20 mouse cellular contexts compared by ENCODE assay signal in the genomic region with DNA sequence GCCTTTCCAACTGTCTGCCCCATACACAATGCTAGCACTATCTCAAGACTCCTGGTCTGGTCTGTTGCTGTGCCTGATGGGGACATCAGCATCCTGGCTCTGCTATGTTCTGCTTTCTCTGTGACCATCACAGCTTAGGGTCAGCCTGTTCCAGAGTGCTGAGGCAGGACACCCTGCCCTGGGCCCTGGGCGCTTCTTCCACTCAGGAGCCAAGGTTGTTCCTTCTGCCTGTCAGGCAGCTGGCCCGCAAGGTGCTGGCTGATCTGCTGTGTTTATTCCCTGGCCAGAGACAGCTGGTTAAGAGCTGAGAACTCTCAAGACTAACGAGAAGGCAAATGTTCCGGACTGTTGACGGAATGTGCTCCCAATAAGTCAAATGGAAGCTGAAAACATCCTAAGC.
"Had no signal": no experiment of that assay in that cellular context is flagged by ENCODE, and none has a peak within 500 bp of the region (broad histone marks: within the 10 kb centered on the region; RNA-seq: fewer than 3 reads in every experiment).

No protein-coding gene starts in this region.

- ATAC-seq: liver, embryonic 12.5 days; midbrain, embryonic 15.5 days had no signal

- DNase-seq: kidney, adult 8-10 months; kidney, postnatal 14 days; layer of hippocampus, adult 9-11 months; liver; lung, adult 18-20 months; lung, postnatal 14 days; retina, postnatal 1 day; right cerebral cortex, postnatal 25 days; thymus, postnatal 25 days had no signal

- H3K27ac ChIP-seq: layer of hippocampus, adult 2 months; limb, embryonic 10.5 days; limb, embryonic 13.5 days; liver, embryonic 12.5 days; liver, embryonic 15.5 days; lung, embryonic 15.5 days; macrophage; midbrain, embryonic 12.5 days; midbrain, embryonic 15.5 days; neural tube, embryonic 12.5 days; neural tube, embryonic 15.5 days had no signal

- H3K27me3 ChIP-seq: limb, embryonic 13.5 days; liver, embryonic 12.5 days; liver, embryonic 15.5 days; lung, embryonic 15.5 days; midbrain, embryonic 12.5 days; midbrain, embryonic 15.5 days; neural tube, embryonic 12.5 days; neural tube, embryonic 15.5 days had no signal

- H3K9me3 ChIP-seq: limb, embryonic 10.5 days; limb, embryonic 13.5 days; liver, embryonic 12.5 days; liver, embryonic 15.5 days; lung, embryonic 15.5 days; midbrain, embryonic 12.5 days; midbrain, embryonic 15.5 days; neural tube, embryonic 12.5 days; neural tube, embryonic 15.5 days had no signal

- H3K4me3 ChIP-seq: layer of hippocampus, adult 2 months; limb, embryonic 10.5 days; limb, embryonic 13.5 days; liver, embryonic 12.5 days; liver, embryonic 15.5 days; lung, embryonic 15.5 days; midbrain, embryonic 12.5 days; midbrain, embryonic 15.5 days; neural tube, embryonic 12.5 days; neural tube, embryonic 15.5 days had no signal

- H3K36me3 ChIP-seq: limb, embryonic 10.5 days; limb, embryonic 13.5 days; lung, embryonic 15.5 days; midbrain, embryonic 12.5 days; midbrain, embryonic 15.5 days; neural tube, embryonic 12.5 days; neural tube, embryonic 15.5 days had no signal

- H3K4me2 ChIP-seq: limb, embryonic 13.5 days; liver, embryonic 12.5 days; liver, embryonic 15.5 days; lung, embryonic 15.5 days; midbrain, embryonic 12.5 days; midbrain, embryonic 15.5 days; neural tube, embryonic 12.5 days; neural tube, embryonic 15.5 days had no signal

- H3K9ac ChIP-seq: limb, embryonic 13.5 days; liver, embryonic 12.5 days; liver, embryonic 15.5 days; lung, embryonic 15.5 days; midbrain, embryonic 12.5 days; midbrain, embryonic 15.5 days; neural tube, embryonic 12.5 days; neural tube, embryonic 15.5 days had no signal

- H3K4me1 ChIP-seq: liver, embryonic 12.5 days; midbrain, embryonic 12.5 days; midbrain, embryonic 15.5 days; neural tube, embryonic 12.5 days; neural tube, embryonic 15.5 days had no signal
